Mouse (Mus musculus): ENCODE data around the gene Gm3633. TPM values are rescaled to one million over a fixed set of nuclear protein-coding genes. Genes with fewer than 3 reads are reported as not detected.
"Not testable (repeated sequence)": the region's sequence is repeated elsewhere in the genome, so short reads cannot be mapped to it uniquely, and the experiment has no call there.

The Gm3633 gene
- not detected in 2 replicates for total RNA-seq (2021)
- long read RNA-seq, experiment 1: 0 reads
- long read RNA-seq, experiment 2: 0 reads

GRCm38 (mm10) chr14:42641817-42642216, at the start of gene Gm3633:
Gm3633 (minus strand) TSS chr14:42641917.
- DNase-seq: not testable (repeated sequence)

- not testable (repeated sequence) for DNase-seq
These were observed 13.9 kb upstream of the Gm3633 start, which contains the start of gene Gm10378 for GRCm38 (mm10) chr14:42655638-42656037. Gm10378 (plus strand) TSS chr14:42655938.

- DNase-seq: not testable (repeated sequence)
These were observed 41.9 kb downstream of the Gm3633 start, which contains the start of gene Gm17124 for GRCm38 (mm10) chr14:42599782-42600181. Gm17124 (minus strand) TSS chr14:42599882.

Small RNAs within 50 kb of the gene (microRNA-seq; reads per million reads assigned to microRNA genes)
- gene Gm23620 (0 reads per million in 2 experiments), gene Gm25228 (0 reads per million in 2 experiments)

Other genes with a start within 250 kb of the Gm3633 start
- gene Gm8005, start 202.2 kb downstream of the Gm3633 start, total RNA-seq (2021): not detected in 2 replicates
- not detected in 2 replicates for gene Gm8011, start 178.0 kb downstream of the Gm3633 start, total RNA-seq (2021)
- not detected in 2 replicates for gene Gm8020, start 139.6 kb downstream of the Gm3633 start, total RNA-seq (2021)
- gene Gm8024, start 117.6 kb downstream of the Gm3633 start, total RNA-seq (2021): not detected in 2 replicates
- not detected in 2 replicates for gene Gm17124, start 42.0 kb downstream of the Gm3633 start, total RNA-seq (2021)
- gene Gm10378, start 14.0 kb upstream of the Gm3633 start, total RNA-seq (2021): not detected in 2 replicates
- not detected in 2 replicates for gene Gm3015, start 126.9 kb upstream of the Gm3633 start, total RNA-seq (2021)
- gene Gm10377, start 156.1 kb upstream of the Gm3633 start, total RNA-seq (2021): not detected in 2 replicates
- gene Gm21977, start 211.6 kb upstream of the Gm3633 start, total RNA-seq (2021): not detected in 2 replicates

Measured in adrenal gland, postnatal 14 days (tissue).